Mouse (Mus musculus): ENCODE results near the gene Inha. TPM values are rescaled to one million over a fixed set of nuclear protein-coding genes. Genes with fewer than 3 reads are reported as not detected.

Gene Inha
- 10 to 100 TPM; 23.2 to 26.9 TPM for total RNA-seq (2021)

GRCm38 (mm10) chr1:75507006-75507405 lies at the start of gene Inha:
Inha (plus strand) TSS chr1:75507077.
- intact Hi-C loops (cut with DNase I) = loop anchor here (5.0 kb wide), 1 partner anchor 50 kb away; no protein-coding TSS in a partner anchor
- DNase-seq (ENCODE audit: low spot score in 2 of 2) = no peak

- intact Hi-C loops (cut with DNase I) = no loop called here
- no peak for DNase-seq (ENCODE audit: low spot score in 2 of 2)
These were observed 49.2 kb upstream of the Inha start for GRCm38 (mm10) chr1:75457710-75458024.

DNA sequence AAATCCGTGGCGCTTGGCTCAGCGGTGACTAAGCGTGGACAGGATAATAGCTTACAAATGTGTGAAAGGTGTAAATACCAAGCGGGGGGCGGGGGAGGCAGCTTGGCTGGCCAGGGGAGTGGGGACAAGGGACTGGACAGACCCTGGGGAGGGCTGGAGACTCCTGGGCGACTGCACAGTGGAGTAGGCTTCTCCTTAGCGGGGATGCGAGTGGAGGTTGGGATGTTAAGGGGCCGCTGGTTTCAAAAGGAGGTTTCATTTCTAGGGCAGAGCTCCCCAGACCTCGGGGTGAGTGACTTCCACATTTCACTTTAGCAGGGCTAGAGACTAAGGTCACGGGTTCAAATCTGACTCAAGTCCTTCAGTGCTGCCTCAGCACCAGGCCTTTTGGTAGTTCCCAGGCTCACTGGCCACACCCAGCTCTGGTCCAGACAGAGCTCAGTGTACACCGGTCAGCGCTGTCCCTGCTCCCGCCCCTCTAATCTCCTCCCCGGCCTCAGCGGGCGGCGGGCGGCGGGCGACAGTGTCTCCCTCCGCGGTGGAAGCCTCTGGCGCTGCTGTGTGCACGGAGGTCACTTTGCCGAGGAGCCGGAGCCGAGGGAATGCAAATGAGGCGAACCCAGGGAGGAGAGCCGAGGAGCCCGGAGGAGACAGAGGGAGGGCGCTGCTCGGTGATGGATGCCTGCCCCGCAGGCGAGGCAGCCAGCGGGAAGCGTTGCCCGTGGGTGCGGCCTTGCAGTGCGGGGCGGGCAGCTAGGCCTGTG lies 48.7 kb upstream of the Inha start:
- intact Hi-C loops (cut with DNase I) = no loop called here
- DNase-seq (ENCODE audit: low spot score in 2 of 2) = peak; percentile 68 to 71

DNA sequence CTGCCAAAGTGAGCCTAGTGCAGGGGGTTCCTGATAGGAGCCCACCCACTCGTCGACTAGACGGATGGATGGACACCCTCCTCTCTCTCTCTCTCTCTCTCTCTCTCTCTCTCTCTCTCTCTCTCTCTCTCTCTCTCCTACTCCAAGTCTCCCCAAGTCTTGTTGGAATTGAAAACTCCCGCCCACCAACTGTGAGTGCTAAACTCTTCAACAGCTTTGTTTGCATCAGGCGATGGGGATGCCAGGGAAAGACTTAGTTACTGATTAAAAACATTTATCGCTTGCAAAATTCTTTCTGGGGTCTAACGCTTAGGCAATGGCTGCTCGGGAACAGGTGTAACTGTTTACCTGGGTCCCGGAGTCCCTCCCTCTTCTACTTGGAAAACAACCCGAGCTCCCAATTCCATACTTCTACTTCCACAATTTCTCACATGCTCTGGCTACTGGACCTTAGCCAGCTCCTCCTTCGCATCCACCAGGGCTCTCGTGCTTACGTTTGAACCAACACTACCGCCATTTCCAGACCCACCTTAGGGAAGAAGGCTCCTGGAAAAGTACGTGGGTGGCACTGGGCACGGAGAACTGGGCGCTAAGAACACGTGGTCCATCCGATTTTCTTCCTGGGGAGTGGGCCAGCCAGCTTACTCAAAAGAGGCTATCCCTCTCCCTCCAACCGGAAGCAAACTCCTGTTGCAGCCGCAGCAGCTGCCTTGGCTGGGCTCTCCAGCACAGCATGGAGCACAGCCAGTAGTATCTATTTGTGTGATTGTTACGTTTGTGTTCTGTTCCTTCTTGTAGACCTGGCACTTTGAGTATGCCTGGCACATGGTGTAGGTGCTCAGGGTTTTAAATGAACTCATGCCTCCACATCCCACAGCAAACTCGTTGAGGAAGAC lies 47.8 kb upstream of the Inha start:
- peak; percentile 71 to 87 for DNase-seq (ENCODE audit: low spot score in 2 of 2)
- intact Hi-C loops (cut with DNase I) = no loop called here

DNA sequence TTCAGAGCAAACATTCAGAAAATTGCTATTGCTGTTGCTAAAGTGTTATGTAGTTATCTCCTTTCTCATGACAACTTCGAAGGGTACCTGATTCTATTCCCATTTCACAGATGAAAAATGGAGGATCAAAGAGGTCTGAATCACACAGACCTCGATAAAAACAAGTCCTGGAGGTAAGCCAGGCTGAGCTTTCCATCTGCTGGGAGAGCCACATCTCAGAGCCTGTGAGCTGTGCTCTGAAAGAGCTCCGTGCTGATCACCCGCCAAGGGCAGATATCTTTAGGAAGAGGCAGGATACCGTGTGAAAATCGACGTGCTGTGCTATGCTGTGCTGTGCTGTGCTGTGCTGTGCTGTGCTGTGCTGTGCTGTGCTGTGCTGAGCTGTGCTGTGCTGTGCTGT lies 46.6 kb upstream of the Inha start:
- intact Hi-C loops (cut with DNase I) = no loop called here
- DNase-seq (ENCODE audit: low spot score in 2 of 2) = no peak

GRCm38 (mm10) chr1:75462636-75463035 lies 44.2 kb upstream of the Inha start:
- no peak for DNase-seq (ENCODE audit: low spot score in 2 of 2)
- intact Hi-C loops (cut with DNase I) = no loop called here

GRCm38 (mm10) chr1:75463652-75464204 lies 43.1 kb upstream of the Inha start:
- intact Hi-C loops (cut with DNase I) = no loop called here
- DNase-seq (ENCODE audit: low spot score in 2 of 2) = no peak

DNA sequence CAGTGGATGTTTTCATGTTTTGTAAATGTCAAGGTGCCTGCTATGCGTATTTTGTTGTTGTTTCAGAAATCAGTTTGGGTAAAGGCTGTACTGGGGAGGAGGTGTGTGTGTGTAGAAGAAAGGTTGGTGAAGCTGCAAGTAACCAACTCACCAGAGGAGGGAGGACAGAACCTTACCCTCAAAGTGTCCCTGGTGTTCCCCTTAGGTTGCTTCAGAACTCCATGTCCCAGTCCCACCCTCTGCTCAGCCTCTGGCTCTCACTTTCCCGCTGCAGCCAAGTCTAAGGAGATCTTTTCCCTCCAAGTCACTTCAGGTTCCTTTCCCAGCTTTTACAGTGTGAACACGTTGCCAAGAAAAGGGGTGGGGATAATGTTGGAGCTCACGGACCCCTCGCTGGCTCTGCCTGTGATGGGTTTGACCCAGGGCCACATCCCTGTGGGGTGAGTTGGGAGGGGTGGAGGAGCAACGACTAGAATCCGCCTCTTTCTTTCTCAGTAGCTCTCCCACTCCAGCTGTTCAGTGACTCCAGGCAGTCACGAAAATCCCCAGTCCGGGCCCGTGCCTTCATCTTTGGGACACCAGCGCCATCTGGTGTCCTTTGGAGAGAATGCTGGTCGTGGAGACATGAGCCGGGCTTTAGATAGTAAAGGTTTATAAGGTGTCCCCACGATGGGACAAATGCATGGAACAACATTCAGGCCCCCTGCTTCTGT lies 39.5 kb upstream of the Inha start:
- intact Hi-C loops (cut with DNase I) = loop anchor here (1.0 to 2.0 kb wide), 2 partner anchors 23 to 124 kb away; no protein-coding TSS in a partner anchor
- DNase-seq (ENCODE audit: low spot score in 2 of 2) = peak; percentile 85 to 87

DNA sequence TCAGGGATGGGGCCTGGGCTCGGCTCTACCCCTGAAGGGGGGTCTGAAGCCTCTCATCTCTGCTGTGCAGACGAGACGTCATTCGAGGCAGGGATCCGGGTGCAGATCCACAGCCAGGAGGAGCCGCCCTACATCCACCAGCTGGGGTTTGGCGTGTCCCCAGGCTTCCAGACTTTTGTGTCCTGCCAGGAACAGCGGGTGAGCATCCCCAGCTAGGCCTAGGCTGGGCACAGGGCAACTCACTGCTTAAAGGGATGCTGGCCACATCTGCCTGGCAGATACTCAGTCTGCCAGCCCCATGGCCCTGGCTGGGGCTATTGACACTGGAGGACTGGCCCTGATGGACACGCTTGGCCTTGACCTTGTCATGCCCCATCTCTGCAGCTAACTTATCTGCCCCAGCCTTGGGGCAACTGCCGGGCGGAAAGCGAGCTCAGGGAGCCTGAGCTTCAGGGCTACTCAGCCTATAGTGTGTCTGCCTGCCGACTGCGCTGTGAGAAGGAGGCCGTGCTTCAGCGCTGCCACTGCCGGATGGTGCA lies 37.5 kb upstream of the Inha start:
- intact Hi-C loops (cut with DNase I) = no loop called here
- no peak for DNase-seq (ENCODE audit: low spot score in 2 of 2)

- intact Hi-C loops (cut with DNase I) = no loop called here
- DNase-seq (ENCODE audit: low spot score in 2 of 2) = no peak
These were observed 30.4 kb upstream of the Inha start for GRCm38 (mm10) chr1:75476441-75476840.

DNA sequence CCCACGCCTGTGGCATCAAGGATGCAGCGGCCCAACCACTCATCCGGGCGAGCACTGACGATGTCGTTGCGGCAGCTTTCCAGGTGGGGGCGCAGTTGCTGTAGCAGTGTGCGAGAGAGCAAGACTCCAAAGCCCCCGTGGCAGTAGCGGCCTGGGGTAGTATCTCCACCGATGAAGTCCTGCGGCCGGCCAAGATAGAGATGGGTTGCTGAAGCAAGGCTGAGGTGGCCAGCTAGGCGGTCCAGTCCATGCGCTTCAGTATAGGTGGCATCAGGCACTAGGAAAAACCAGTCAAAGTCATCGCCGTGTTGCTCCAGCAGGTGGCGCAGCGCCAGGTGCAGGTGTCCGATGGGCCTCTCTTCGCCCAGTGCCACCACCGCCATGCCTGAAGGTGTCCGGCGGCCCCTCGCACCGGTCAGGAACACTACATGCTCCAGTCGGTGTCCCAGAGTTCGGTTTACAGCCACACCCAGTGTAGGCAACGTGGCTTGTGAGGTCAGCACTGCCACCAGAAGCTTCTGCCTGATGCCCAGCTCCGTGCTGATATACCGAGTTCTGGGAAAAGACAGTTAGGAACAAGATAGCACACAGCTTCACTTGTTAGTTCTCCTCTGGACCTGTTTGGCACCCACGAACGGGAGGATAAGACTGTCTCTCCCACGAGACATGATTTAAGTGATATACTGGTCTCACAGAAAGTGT lies 29.5 kb upstream of the Inha start:
- peak; percentile 84 for DNase-seq (ENCODE audit: low spot score in 2 of 2)
- intact Hi-C loops (cut with DNase I) = loop anchor here (1.0 kb wide), 2 partner anchors 82 to 119 kb away; no protein-coding TSS in a partner anchor

DNA sequence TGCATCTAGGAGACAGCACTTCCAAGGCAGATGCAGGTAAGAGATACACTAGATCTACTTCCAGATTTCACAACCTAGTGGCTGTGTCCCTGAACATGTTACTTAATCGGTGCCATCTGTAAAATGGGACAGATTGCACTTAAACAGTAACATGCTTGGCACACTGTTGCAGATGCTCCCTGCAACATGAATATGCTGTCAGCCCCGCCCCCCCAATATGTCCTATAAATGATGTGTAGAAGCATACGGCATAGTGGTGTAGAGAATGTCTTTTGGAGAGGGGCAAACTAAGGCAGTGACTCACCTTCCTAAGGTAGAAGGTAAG lies 28.9 kb upstream of the Inha start:
- intact Hi-C loops (cut with DNase I) = loop anchor here (1.0 kb wide), 2 partner anchors 81 to 118 kb away; no protein-coding TSS in a partner anchor
- DNase-seq (ENCODE audit: low spot score in 2 of 2) = peak in 1 of 2 experiments; percentile 49

- DNase-seq (ENCODE audit: low spot score in 2 of 2) = no peak
- intact Hi-C loops (cut with DNase I) = no loop called here
These were observed 28.4 kb upstream of the Inha start for GRCm38 (mm10) chr1:75478497-75478896.

DNA sequence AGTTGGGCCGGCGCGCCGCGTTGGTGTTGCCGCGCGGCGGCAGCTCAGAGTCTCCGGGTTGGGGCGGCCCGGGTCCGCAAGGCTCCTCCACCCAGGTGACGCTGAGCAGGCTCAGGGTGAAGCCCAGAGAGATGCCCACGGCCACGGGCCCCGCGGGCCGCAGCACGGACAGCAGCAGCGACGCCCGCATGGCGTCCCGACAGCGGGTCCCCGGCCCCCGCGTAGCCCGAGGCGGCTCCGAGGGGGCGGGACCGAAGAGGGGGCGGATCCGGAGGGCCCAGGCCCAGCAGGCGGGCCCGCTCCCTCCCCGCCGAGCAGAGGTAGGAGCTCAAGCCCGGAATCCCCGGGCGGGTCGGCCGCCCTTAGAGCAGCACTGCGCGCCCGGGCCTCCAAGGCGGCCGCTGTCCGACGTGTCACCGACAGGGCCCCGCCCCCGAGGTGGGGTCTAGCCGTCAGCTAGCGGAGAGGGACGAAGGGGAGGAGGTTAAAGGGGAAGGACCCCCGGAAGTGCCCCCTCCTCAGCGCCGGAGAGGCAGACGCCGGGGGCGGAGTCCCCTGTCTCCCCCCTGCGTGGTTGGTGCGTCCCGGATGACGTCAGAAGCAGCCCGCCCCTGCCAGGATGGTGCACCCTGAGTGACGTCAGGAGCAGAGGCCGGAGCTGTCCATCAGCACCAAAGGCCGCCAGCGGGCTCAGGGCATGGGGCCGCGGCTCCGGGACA lies 27.8 kb upstream of the Inha start, which contains the start of the genes Chpf and Tmem198:
Gene Chpf (minus strand): TSS at position 392 of the 719 bp plus-strand sequence.
Gene Tmem198 (plus strand): TSS at position 617 of the 719 bp plus-strand sequence.
- intact Hi-C loops (cut with DNase I) = no loop called here
- peak; percentile 98 to 99 for DNase-seq (ENCODE audit: low spot score in 2 of 2)

DNA sequence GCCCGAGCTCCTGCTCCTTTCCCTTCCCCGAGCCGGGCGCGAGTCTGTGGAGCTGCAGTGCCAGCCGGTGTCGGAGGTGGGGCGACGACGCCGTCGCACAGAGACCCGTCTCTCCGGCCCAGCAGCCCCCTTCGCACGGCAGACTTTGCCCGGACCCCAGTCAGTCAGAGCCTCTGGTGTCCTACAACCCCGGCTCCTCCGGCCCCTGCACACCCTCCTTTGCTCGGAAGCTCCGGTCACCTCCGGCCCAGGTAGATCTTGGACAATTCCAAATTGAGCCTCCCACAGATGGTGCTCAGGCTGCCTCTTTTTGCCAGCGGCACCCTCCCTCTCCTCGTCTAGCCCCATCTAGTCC lies 27.3 kb upstream of the Inha start:
- no peak for DNase-seq (ENCODE audit: low spot score in 2 of 2)
- intact Hi-C loops (cut with DNase I) = no loop called here

DNA sequence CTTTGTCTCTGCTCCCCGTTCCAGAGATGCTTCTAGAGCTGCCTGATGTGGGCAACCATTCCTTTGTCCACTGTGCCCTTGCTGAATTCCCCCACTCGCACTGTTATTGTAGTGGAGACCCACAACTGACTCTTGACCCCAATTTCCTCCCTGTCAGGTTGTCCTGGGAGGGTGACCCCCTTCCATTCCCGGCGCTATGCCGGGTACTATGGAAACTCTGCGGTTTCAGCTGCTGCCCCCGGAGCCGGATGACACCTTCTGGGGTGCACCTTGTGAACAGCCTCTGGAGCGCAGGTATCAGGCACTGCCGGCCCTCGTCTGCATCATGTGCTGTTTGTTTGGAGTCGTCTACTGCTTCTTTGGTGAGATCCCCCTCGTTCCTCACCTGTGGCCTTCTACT lies 26.8 kb upstream of the Inha start:
- intact Hi-C loops (cut with DNase I) = loop anchor here (2.0 kb wide), 1 partner anchor 109 kb away; no protein-coding TSS in a partner anchor

GRCm38 (mm10) chr1:75480735-75481134 lies 26.1 kb upstream of the Inha start:
- peak in 1 of 2 experiments; percentile 82 for DNase-seq (ENCODE audit: low spot score in 2 of 2)
- intact Hi-C loops (cut with DNase I) = loop anchor here (2.0 kb wide), 1 partner anchor 108 kb away; no protein-coding TSS in a partner anchor

More for the DNA sequence above, 26.8 kb upstream of the Inha start:
- DNase-seq (ENCODE audit: low spot score in 2 of 2) = peak in 1 of 2 experiments; percentile 31

GRCm38 (mm10) chr1:75486561-75486960 lies 20.3 kb upstream of the Inha start:
- intact Hi-C loops (cut with DNase I) = no loop called here
- DNase-seq (ENCODE audit: low spot score in 2 of 2) = no peak
